Mouse (Mus musculus) embryonic facial prominence, embryonic 13.5 days (tissue): ENCODE data around the gene Tc2n. TPM values are rescaled to one million over a fixed set of nuclear protein-coding genes. Genes with fewer than 3 reads are reported as not detected.
"Not testable (repeated sequence)": the region's sequence is repeated elsewhere in the genome, so short reads cannot be mapped to it uniquely, and the experiment has no call there.

ENCODE experiments used
- ATAC-seq: fragments of 200-750 bp; cut with Nextera tagmentation; 2 replicates; pipeline ENCODE4 v1.8.0; 2017; ENCODE audit warnings: low read depth; ENCODE audit not compliant: insufficient number of reproducible peaks, insufficient read depth, low FRiP score, low TSS enrichment
- H3K27ac ChIP-seq: fragments of 300-500 bp; sonication (generic); 2 replicates; pipeline ENCODE4 v1.5.1; 2015; ENCODE audit warnings: moderate library complexity, mild to moderate bottlenecking, inconsistent platforms
- H3K27me3 ChIP-seq: fragments of 300-500 bp; sonication (generic); 2 replicates; pipeline ENCODE4 v1.6.1; 2015; ENCODE audit warnings: mild to moderate bottlenecking, inconsistent platforms
- H3K36me3 ChIP-seq: fragments of 300-500 bp; sonication (generic); 2 replicates; pipeline ENCODE4 v1.6.1; 2015; ENCODE audit warnings: mild to moderate bottlenecking, inconsistent platforms
- H3K4me1 ChIP-seq: fragments of 300-500 bp; sonication (generic); 2 replicates; pipeline ENCODE4 v1.6.1; 2015; ENCODE audit warnings: inconsistent platforms
- H3K4me2 ChIP-seq: fragments of 300-500 bp; sonication (generic); 2 replicates; pipeline ENCODE4 v1.6.1; 2015; ENCODE audit warnings: moderate library complexity, mild to moderate bottlenecking, inconsistent platforms
- H3K4me3 ChIP-seq: fragments of 300-500 bp; sonication (generic); 2 replicates; pipeline ENCODE4 v1.5.1; 2015; ENCODE audit warnings: mild to moderate bottlenecking, inconsistent platforms
- H3K9ac ChIP-seq: fragments of 300-500 bp; sonication (generic); 2 replicates; pipeline ENCODE4 v1.6.1; 2015; ENCODE audit warnings: mild to moderate bottlenecking, inconsistent platforms
- H3K9me3 ChIP-seq: fragments of 300-500 bp; sonication (generic); 2 replicates; pipeline ENCODE4 v1.6.1; 2016; ENCODE audit warnings: inconsistent platforms
- WGBS: fragments of 180-500 bp; shearing (Covaris S2); methylation state at CpG from one replicate; pipeline ENCODE4 v1.1.7; 2015; ENCODE audit warnings: mixed read lengths; 5-methylcytosine and 5-hydroxymethylcytosine counted together
- polyA plus RNA-seq: library from polyadenylated mRNA; unstranded; fragments of >200 nt; fragmentation: Nextera tagmentation; extraction: Ambion mirVana; gene quantifications from 2 replicates; pipeline ENCODE4 v1.2.1, GENCODE M21; 2015

Gene Tc2n
- polyA plus RNA-seq, 1 experiment from 2014 or later, result 0.58 TPM

- WGBS, result 1% methylated on average over 9 of the region's 9 CpGs
- peaks cover 20% of the 10 kb centered on the region for H3K27me3 ChIP-seq
- H3K4me3 ChIP-seq, result peak overlapping the region; percentile 75
- H3K36me3 ChIP-seq, result no peaks in the 10 kb centered on the region
- no peaks in the 10 kb centered on the region for H3K9me3 ChIP-seq
- H3K9ac ChIP-seq, result peak overlapping the region; percentile 74
- peak overlapping the region; percentile 98 for H3K4me2 ChIP-seq
- H3K27ac ChIP-seq, result no peak overlapping the region
- ATAC-seq, result peak; percentile 71; the same call in 1 of the 2 replicates
- H3K4me1 ChIP-seq, result no peaks in the 10 kb centered on the region; the same call in 1 of the 2 replicates
Measured at GRCm38 (mm10) chr12:101718755-101719150, 430 bp upstream of the Tc2n start.

- H3K27me3 ChIP-seq, result no peaks in the 10 kb centered on the region
- ATAC-seq, result no peak
- 87% methylated on average over 3 of the region's 3 CpGs for WGBS
Measured at GRCm38 (mm10) chr12:101699176-101699575, 19.1 kb downstream of the Tc2n start.

GRCm38 (mm10) chr12:101696521-101696920 is 21.8 kb downstream of the Tc2n start:
- H3K27ac ChIP-seq, result no peak overlapping the region
- H3K4me3 ChIP-seq, result no peak overlapping the region
- no peaks in the 10 kb centered on the region for H3K9me3 ChIP-seq
- no peaks in the 10 kb centered on the region for H3K27me3 ChIP-seq
- no peaks in the 10 kb centered on the region for H3K4me1 ChIP-seq
- 85% methylated on average over 1 of the region's 1 CpGs for WGBS
- no peak overlapping the region for H3K9ac ChIP-seq
- H3K4me2 ChIP-seq, result no peak overlapping the region
- H3K36me3 ChIP-seq, result no peaks in the 10 kb centered on the region
- ATAC-seq, result no peak

More at GRCm38 (mm10) chr12:101699176-101699575, 19.1 kb downstream of the Tc2n start:
- no peak overlapping the region for H3K27ac ChIP-seq
- no peak overlapping the region for H3K4me3 ChIP-seq
- no peaks in the 10 kb centered on the region for H3K36me3 ChIP-seq
- H3K9me3 ChIP-seq, result no peaks in the 10 kb centered on the region
- H3K9ac ChIP-seq, result no peak overlapping the region
- H3K4me2 ChIP-seq, result no peak overlapping the region
- H3K4me1 ChIP-seq, result no peaks in the 10 kb centered on the region

- H3K4me1 ChIP-seq, result no peaks in the 10 kb centered on the region
- no peak overlapping the region for H3K27ac ChIP-seq
- 86% methylated on average over 2 of the region's 2 CpGs for WGBS
- H3K4me3 ChIP-seq, result no peak overlapping the region
- no peaks in the 10 kb centered on the region for H3K36me3 ChIP-seq
- no peaks in the 10 kb centered on the region for H3K27me3 ChIP-seq
- no peak overlapping the region for H3K4me2 ChIP-seq
- no peak overlapping the region for H3K9ac ChIP-seq
- H3K9me3 ChIP-seq, result no peaks in the 10 kb centered on the region
- ATAC-seq, result no peak
Measured at GRCm38 (mm10) chr12:101680538-101680937, 37.8 kb downstream of the Tc2n start.

GRCm38 (mm10) chr12:101667502-101667901 is 50.8 kb downstream of the Tc2n start:
- H3K9me3 ChIP-seq, result no peaks in the 10 kb centered on the region
- no peaks in the 10 kb centered on the region for H3K36me3 ChIP-seq
- H3K9ac ChIP-seq, result no peak overlapping the region
- 91% methylated on average over 2 of the region's 2 CpGs for WGBS
- no peak overlapping the region for H3K27ac ChIP-seq
- no peak for ATAC-seq
- H3K27me3 ChIP-seq, result no peaks in the 10 kb centered on the region
- no peak overlapping the region for H3K4me3 ChIP-seq
- H3K4me2 ChIP-seq, result no peak overlapping the region
- H3K4me1 ChIP-seq, result no peaks in the 10 kb centered on the region

- H3K9ac ChIP-seq, result no peak overlapping the region
- no peak overlapping the region for H3K4me3 ChIP-seq
- no peak overlapping the region for H3K27ac ChIP-seq
- no peaks in the 10 kb centered on the region for H3K27me3 ChIP-seq
- H3K9me3 ChIP-seq, result no peaks in the 10 kb centered on the region
- H3K4me2 ChIP-seq, result no peak overlapping the region
- no peaks in the 10 kb centered on the region for H3K36me3 ChIP-seq
- H3K4me1 ChIP-seq, result no peaks in the 10 kb centered on the region
- WGBS, result 93% methylated on average over 1 of the region's 1 CpGs
- ATAC-seq, result no peak
Measured at GRCm38 (mm10) chr12:101633137-101633536, 85.2 kb downstream of the Tc2n start.

- not testable (repeated sequence) for H3K27ac ChIP-seq, H3K9me3 ChIP-seq, H3K27me3 ChIP-seq, H3K36me3 ChIP-seq, H3K4me1 ChIP-seq, H3K4me2 ChIP-seq, H3K4me3 ChIP-seq, H3K9ac ChIP-seq, ATAC-seq
Measured at GRCm38 (mm10) chr12:101606622-101607021, 111.7 kb downstream of the Tc2n start.

Other genes starting within 250 kb of the Tc2n start
- gene Fbln5, start 100.5 kb upstream of the Tc2n start, polyA plus RNA-seq, result 91.8 and 123 TPM in 2 replicates
- gene Trip11, start 194.7 kb upstream of the Tc2n start, polyA plus RNA-seq, result 35.3 and 36.4 TPM in 2 replicates
- 10.7 and 12.4 TPM in 2 replicates for gene Atxn3, start 239.7 kb upstream of the Tc2n start, polyA plus RNA-seq